Mouse (Mus musculus): Measurements from ENCODE around the gene Cptp.

Cptp gene

GRCm38 (mm10) chr4:155843231-155843630, 26.0 kb downstream of the Cptp start:
- in situ Hi-C loops (cut with MboI, MseI): no loop called here

DNA sequence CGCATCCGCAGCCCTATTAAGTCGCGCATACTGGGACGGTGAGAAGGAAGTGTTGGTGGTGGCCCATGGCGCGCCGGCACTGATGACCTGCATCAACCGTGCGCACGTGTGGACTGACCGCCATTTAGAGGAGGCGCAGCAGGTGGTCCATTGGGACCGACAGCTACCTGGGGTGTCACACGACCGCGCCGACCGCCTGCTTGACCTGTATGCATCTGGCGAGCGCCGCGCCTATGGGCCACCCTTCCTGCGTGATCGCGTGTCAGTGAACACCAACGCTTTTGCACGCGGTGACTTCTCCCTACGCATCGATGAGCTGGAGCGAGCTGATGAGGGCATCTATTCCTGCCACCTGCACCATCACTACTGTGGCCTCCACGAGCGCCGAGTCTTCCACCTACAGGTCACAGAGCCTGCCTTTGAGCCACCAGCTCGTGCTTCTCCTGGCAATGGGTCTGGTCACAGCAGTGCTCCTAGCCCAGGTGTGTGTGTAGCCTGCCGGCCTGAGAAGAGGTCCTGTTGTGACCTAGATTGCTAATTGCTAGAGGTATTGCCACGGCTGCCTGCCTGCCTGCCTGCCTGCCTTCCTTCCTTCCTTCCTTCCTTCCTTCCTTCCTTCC, 27.5 kb downstream of the Cptp start:
- in situ Hi-C loops (cut with MboI, MseI): no loop called here

GRCm38 (mm10) chr4:155841003-155841454, 28.2 kb downstream of the Cptp start:
- in situ Hi-C loops (cut with MboI, MseI): no loop called here

- in situ Hi-C loops (cut with MboI, MseI): no loop called here
Observed at GRCm38 (mm10) chr4:155840076-155841002, 28.9 kb downstream of the Cptp start.

- in situ Hi-C loops (cut with MboI, MseI): no loop called here
Observed at GRCm38 (mm10) chr4:155839483-155839910, 29.7 kb downstream of the Cptp start, which contains the start of gene Mxra8. TSS of gene Mxra8 (plus strand) at chr4:155839680.

GRCm38 (mm10) chr4:155838187-155839153, 30.8 kb downstream of the Cptp start:
- in situ Hi-C loops (cut with MboI, MseI): no loop called here

DNA sequence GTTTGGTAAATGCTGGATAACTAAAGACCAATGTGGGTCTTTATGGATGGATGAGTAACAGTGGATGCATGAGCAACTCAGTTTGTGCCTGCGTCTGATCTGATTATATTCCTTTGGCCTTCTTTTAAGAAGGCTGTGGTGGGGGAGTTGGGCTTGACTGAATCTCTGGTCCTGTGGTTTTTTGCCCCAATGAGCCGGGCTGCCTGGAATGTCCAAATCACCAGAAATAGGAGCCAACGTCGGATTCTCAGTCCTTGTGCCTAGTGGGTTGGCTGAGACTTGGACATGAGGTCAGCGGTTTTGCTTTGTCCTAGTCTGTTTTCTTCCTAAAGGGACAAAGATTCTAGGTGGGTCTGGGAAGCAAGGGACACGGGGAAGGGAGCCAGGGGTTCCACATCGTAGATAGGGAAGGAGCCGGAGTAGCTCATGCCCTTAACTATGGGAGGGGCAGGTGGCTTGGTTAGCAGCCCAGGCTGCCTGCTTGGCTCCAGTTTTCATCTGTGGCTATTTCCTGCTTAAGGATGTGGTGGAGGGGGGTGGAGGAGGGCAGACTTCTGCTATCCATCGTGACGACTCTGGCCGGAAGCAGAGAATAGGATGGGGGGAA, 31.7 kb downstream of the Cptp start:
- in situ Hi-C loops (cut with MboI, MseI): no loop called here

- in situ Hi-C loops (cut with MboI, MseI): no loop called here
Observed at GRCm38 (mm10) chr4:155833836-155834235, 35.4 kb downstream of the Cptp start.

DNA sequence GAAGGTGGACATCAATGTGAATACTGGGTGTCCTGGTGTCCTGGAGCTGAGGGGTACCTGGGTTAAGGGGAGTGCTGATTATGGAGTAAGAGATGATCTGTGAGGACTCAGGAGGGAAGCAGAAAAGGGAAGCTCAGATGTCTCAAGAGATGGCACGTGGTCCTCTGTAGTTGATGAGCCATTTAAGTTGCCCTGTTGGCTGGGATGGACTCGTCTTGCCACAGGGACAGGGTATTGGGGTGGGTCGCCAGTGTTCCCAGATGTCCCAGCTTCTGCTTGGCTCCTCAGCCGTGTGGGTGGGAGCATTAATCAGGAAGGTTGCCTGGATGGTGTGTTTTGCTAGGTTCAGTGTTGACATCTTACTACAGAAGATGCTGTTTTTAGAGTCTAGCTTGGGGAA, 36.0 kb downstream of the Cptp start:
- in situ Hi-C loops (cut with MboI, MseI): no loop called here

DNA sequence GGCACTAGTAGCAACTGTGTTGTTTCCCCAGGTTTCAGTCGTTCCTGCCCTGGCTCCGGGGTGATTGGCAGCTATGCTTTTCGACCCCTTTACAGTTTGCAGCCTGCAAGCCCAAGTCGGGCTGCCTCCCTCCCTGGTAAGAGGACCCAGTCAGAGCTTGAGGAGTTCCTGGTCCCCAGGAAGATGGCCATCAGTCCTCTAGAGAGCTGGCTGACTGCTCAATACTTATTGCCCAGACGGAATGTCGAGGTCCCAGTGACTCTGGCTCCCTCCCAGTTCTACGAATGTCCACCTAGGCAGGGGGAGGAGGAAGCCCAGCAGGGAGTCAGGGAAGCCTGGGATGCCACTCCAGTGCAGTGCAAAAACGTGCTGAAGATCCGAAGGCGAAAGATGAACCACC, 36.9 kb downstream of the Cptp start:
- in situ Hi-C loops (cut with MboI, MseI): no loop called here

DNA sequence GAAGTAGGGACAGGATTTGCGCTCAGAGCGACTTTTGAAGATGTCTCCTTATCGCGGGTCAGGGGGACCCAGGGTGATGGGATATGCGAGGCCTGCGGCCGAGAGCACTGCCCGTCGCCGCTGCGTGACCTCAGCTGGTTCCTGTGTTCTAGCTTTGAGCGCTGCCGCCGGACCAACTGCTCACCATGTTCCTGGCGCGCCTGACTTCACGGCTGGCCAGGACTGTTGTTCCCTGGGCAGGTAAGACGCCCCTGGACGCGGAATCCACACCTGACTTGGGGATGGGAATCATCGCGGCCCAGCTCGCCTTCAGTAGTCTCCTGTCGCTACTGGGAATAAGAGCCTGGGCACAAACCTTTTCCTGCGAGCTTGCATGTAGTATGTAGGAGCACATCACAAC, 37.4 kb downstream of the Cptp start:
- in situ Hi-C loops (cut with MboI, MseI): no loop called here

DNA sequence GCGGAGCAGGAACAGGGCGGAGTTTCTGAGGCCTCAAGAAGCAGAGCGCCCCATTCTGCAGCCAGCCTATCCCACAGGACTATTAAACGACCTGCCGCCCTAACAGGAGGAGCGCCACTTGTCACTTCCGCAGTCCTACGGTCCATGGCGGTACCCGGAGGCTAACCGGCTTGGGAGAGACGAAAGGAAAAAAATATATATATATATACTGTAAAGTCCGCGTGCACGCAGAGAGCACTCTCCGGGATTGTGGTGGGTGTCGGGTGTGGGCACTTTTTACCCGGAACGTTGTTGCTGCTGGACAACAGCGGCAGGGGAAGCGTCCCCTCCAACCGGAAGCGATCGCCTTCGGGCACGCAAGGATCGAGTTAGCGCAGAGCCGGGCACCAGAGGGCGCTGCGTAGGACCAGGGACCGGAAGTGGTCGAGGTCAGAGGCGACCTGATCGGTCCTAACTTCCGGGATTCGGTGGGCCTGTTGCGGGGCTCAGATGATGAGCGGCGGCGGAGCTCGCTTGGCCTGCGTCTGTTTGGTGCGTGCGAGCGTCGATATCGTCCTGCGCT, 38.0 kb downstream of the Cptp start, which contains the start of gene Aurkaip1:
Gene Aurkaip1 (plus strand): TSS at position 68 of the 562 bp plus-strand sequence.
- in situ Hi-C loops (cut with MboI, MseI): no loop called here

GRCm38 (mm10) chr4:155830596-155830995, 38.6 kb downstream of the Cptp start:
- in situ Hi-C loops (cut with MboI, MseI): no loop called here

DNA sequence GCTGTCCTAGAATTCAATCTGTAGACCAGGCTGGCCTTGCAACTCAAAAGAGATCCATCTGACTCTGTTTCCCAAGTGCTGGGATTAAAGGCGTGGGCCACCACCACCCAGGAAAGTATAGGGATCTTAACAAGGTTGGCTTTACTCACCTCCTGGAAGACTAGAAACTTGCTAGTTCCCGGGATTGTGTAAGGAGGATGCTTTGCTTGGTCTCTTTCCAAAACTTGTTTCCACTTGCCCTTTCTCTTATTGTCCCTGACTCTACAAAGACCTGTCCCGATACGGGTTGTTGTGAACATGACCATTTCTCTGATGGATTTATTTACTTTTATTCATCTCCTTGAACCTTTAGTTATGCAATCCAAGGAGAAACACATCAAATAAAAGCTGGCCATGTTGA, 39.4 kb downstream of the Cptp start:
- in situ Hi-C loops (cut with MboI, MseI): no loop called here

DNA sequence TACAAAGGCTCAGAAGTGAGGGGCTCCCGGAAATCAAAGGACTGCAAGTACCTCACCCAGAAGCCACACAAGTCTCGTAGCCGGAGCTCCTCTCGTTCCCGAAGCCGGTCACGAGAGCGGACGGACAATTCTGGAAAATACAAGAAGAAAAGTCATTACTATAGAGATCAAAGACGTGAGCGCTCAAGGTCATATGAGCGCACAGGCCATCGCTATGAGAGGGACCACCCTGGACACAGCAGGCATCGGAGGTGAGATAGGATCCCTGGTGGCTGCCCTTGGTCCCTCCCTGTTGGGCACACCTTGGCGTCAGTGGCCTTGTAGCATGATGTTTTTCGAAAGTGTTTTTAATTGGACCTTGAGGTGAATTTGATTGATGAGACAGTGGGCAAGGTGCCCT, 45.8 kb downstream of the Cptp start:
- in situ Hi-C loops (cut with MboI, MseI): no loop called here

DNA sequence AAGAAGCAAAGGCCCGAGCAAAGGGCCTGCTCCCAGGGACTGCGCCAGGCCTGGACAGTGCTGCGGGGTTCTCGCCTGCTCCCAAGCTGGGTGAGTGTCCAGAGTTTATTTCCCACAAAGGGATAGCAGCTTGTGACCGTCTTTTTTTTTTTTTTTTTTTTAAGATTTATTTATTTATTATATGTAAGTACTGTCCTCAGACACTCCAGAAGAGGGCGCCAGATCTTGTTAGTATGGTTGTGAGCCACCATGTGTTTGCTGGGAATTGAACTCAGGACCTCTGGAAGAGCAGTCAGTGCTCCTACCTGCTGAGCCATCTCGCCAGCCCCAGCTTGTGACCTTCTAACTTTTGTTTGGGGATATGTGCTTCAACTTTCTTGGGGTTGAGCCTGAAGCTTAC, 48.2 kb downstream of the Cptp start:
- in situ Hi-C loops (cut with MboI, MseI): no loop called here

DNA sequence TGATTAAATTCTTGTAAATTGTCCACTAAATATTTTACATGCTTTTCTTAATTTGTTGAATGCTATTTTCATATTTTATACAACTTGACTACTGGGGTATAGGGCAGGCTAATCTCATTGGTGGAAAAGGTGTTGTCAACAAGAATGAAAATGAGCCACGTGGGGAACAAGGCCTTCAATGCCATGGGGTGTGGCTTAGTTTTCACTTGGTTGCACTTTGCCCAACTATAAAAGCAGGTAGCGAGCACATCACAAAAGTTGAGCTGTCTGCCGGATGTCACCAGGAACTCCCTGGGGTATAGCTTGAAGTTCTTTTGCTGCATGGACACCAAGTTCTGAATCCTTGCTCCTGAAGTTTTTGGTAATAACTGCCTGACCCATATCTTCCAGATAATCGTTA, 51.7 kb downstream of the Cptp start:
- in situ Hi-C loops (cut with MboI, MseI): no loop called here

All from T-helper 17 cell (primary cell).